Mouse (Mus musculus) neural tube, embryonic 11.5 days (tissue): ENCODE results near the gene Hnrnpr. TPM values are rescaled to one million over a fixed set of nuclear protein-coding genes. Genes with fewer than 3 reads are reported as not detected.

Experiments
- ATAC-seq: fragments of 200-750 bp; cut with Nextera tagmentation; 2 replicates; pipeline ENCODE4 v1.8.0; 2017; ENCODE audit warnings: moderate number of reproducible peaks, mild to moderate bottlenecking, moderate TSS enrichment, moderate library complexity; ENCODE audit not compliant: insufficient read depth, low FRiP score, low TSS enrichment
- DNase-seq: peaks from one replicate; pipeline ENCODE4 v3.0.0-alpha.2; 2015; ENCODE audit warnings: low spot score
- H3K27ac ChIP-seq: fragments of 300-500 bp; sonication (generic); 2 replicates; pipeline ENCODE4 v1.5.1; 2014; ENCODE audit warnings: low read depth, mild to moderate bottlenecking, low read length
- H3K27me3 ChIP-seq: fragments of 300-500 bp; sonication (generic); 2 replicates; pipeline ENCODE4 v1.6.1; 2014; ENCODE audit warnings: mild to moderate bottlenecking, low read length, mixed read lengths; ENCODE audit not compliant: control insufficient read depth, insufficient read depth
- H3K36me3 ChIP-seq: fragments of 300-500 bp; sonication (generic); 2 replicates; pipeline ENCODE4 v1.6.1; 2014; ENCODE audit warnings: mild to moderate bottlenecking, low read length, moderate library complexity, mixed read lengths; ENCODE audit not compliant: control insufficient read depth, insufficient read depth
- H3K4me1 ChIP-seq: fragments of 300-500 bp; sonication (generic); 2 replicates; pipeline ENCODE4 v1.6.1; 2014; ENCODE audit warnings: low read length, mixed read lengths; ENCODE audit not compliant: control insufficient read depth, insufficient read depth
- H3K4me2 ChIP-seq: fragments of 300-500 bp; sonication (generic); 2 replicates; pipeline ENCODE4 v1.6.1; 2014; ENCODE audit warnings: low read depth, mild to moderate bottlenecking, moderate library complexity
- H3K4me3 ChIP-seq: fragments of 300-500 bp; sonication (generic); 2 replicates; pipeline ENCODE4 v1.5.1; 2014; ENCODE audit warnings: low read depth, low read length
- H3K9ac ChIP-seq: fragments of 300-500 bp; sonication (generic); 2 replicates; pipeline ENCODE4 v1.6.1; 2014; ENCODE audit warnings: mild to moderate bottlenecking, low read length
- H3K9me3 ChIP-seq: fragments of 300-500 bp; sonication (generic); 2 replicates; pipeline ENCODE4 v1.6.1; 2016; ENCODE audit warnings: low read length; ENCODE audit not compliant: control insufficient read depth
- WGBS: fragments of 180-500 bp; shearing (Covaris S2); extraction: QIAGEN DNeasy Blood & Tissue Kit; methylation state at CpG from one replicate; pipeline ENCODE4 v1.1.7; 2014; 5-methylcytosine and 5-hydroxymethylcytosine counted together
- polyA plus RNA-seq: library from polyadenylated mRNA; unstranded; fragments of >200 nt; fragmentation: Nextera tagmentation; extraction: Ambion mirVana; gene quantifications from 2 replicates; pipeline ENCODE4 v1.2.1, GENCODE M21; 2014

The Hnrnpr gene
- 183 and 184 TPM in 2 replicates for polyA plus RNA-seq

DNA sequence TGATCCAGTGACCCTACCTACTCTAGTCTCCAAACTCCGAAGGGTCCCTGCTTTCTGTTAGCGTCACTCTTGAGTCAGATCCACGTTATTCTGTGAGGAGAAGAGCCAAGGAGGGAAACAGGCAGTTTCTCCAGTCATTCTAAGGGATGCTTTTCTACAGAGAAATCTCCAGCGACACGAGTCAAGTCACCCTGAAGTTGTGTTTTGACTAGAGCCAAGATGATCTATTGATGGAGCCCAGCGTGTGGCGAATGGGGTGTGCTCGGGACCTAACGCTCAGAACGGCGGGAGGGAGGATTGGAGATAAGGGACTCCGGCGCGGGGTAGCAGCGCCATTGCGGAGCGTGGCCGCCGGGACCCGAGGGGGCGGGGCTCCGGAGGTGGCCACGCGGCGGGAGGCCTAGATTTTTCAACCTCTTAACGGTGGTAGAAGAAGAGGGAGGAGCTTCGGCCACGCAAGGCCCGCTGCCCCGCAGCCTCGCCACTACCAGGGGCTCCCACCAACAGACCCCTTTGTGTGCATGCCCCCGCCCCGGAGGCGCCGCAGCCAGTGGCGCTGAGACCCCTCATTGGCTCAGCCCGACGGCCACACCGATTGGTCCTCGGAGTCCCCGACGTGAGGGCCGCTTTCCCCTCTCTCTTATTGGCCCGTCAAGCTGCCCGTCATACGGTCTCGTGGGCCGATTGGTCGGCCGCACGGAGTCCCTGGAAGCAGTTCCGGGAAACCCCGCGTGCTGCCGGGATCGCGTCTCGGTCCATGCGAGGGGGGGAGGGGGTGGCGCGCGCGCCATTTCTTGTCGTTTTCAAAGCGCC, at the start of gene Hnrnpr:
Gene Hnrnpr, plus strand, starts transcription at position 714 of the 813 bp plus-strand sequence.
- Histone ChIP-seq H3K4me2 (peak within 1 kb of the TSS; percentile 67), H3K4me1 (peaks cover 15% of the 10 kb centered on the region), H3K27me3 (no peaks in the 10 kb centered on the region), H3K9me3 (no peaks in the 10 kb centered on the region), H3K9ac (peak within 1 kb of the TSS; percentile 100), H3K36me3 (no peaks in the 10 kb centered on the region), H3K4me3 (peak within 1 kb of the TSS; percentile 100), H3K27ac (peak within 1 kb of the TSS; percentile 99)
- ATAC-seq (peak; percentile 99), DNase-seq (peak; percentile 99)
- under 1% methylated on average over 65 of the region's 65 CpGs for WGBS

DNA sequence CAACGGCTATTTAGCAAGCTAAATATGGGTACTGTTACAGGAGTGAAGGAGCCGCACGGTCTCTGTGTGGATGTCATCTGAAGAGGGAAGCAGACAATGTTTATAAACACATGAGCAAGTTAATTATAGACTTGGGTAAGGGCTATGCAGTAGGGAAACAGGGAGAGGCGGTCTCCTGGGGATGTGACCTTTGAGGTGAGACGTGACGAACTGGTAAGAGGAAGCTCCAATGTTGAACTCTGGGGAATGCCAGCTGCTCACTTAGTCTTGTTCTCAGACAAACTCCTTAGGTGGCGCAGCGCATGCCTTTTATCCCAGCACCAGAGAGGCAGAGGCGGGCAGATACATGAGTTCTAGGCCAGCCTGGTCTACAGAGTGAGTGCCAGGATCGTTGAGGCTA, 48.8 kb upstream of the Hnrnpr start:
- no peak overlapping the region for H3K4me2 ChIP-seq
- no peaks in the 10 kb centered on the region for H3K4me1 ChIP-seq
- H3K36me3 ChIP-seq: no peaks in the 10 kb centered on the region
- WGBS: 80% methylated on average over 10 of the region's 10 CpGs
- DNase-seq (peak; percentile 8), ATAC-seq (no peak)
- H3K9ac ChIP-seq: no peak overlapping the region
- H3K27me3 ChIP-seq: no peaks in the 10 kb centered on the region
- no peak overlapping the region for H3K27ac ChIP-seq
- no peaks in the 10 kb centered on the region for H3K9me3 ChIP-seq
- no peak overlapping the region for H3K4me3 ChIP-seq

DNA sequence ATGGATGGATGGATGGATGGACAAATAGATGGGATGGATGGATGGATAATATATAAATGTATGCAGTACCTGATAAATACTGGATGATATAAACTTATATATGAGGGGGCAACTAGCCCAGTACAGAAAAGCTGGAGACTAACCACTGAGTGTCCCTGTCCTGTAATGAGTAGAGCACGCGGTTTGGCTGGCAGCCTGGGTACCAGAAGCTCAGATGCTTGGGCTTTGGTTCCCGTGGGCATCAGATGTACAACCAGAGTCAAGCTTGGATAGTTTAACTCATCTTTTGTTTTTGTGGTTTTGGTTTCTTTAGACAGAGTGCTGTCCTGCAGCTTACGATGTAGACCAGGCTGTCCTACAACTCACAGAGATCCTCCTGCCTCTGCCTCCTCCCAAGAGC, 47.2 kb upstream of the Hnrnpr start:
- no peak for ATAC-seq

DNA sequence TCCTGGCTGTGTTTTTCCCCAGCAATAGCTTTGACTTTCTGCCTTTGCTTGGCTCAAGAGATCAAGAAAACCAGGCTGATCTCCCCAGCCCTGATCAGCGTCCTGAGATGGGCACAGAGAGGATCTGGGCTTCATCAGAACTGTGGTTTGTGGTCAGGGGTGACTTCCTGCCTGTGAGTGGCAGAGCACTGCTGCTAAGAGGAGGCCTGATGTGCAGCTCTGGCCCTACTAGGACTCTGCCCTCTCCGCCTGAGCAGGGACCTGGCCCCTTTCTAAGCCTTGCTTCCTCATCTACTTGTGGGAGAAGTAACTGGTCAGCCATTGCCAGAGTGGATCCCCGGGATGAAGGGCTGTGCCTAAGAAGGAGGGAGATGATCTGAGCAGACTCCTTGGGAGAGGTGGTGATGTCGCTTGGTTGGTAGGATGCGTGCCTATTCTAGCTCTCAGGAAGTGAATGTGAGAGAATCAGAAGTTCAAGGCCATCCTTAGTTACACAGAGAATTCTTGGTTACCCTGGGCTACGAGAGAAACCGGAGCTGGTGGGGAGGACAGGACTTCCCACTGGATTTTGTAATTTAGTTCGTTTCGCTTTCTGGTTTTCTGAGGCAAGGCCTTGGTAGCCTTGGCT, 43.9 kb upstream of the Hnrnpr start:
- H3K4me1 ChIP-seq: no peaks in the 10 kb centered on the region
- H3K9ac ChIP-seq: no peak overlapping the region; the same call in 1 of the 2 replicates
- 83% methylated on average over 9 of the region's 9 CpGs for WGBS
- H3K4me2 ChIP-seq: no peak overlapping the region
- H3K36me3 ChIP-seq: no peaks in the 10 kb centered on the region
- ATAC-seq: no peak
- H3K27me3 ChIP-seq: no peaks in the 10 kb centered on the region
- no peak overlapping the region for H3K27ac ChIP-seq
- H3K9me3 ChIP-seq: no peaks in the 10 kb centered on the region
- DNase-seq: no peak
- no peak overlapping the region for H3K4me3 ChIP-seq

More for the DNA sequence above, 47.2 kb upstream of the Hnrnpr start:
- Histone ChIP-seq H3K9me3 (no peaks in the 10 kb centered on the region), H3K4me2 (no peak overlapping the region), H3K4me1 (no peaks in the 10 kb centered on the region), H3K27me3 (no peaks in the 10 kb centered on the region), H3K4me3 (no peak overlapping the region), H3K36me3 (no peaks in the 10 kb centered on the region), H3K27ac (no peak overlapping the region), H3K9ac (no peak overlapping the region)
- no peak for DNase-seq
- 91% methylated on average over 4 of the region's 4 CpGs for WGBS

DNA sequence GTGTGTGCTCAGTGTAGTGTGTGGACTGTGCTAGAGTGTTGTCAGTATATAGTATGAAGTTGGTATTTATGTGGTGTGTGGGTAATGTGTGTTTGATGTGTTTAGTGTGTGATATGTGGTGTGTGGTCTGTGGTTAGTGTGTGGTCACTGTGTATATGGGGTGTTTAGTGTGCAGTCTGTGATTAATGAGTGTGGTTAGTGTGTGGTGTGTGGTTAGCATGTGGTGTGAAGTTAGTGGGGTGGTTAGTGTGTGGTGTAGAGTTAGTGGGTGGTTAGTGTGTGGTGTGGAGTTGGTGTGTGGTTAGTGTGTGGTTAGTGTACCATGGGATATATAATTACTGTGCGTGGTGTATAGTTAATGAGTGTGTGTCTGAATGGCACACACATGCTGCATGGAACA, 41.8 kb upstream of the Hnrnpr start:
- H3K27ac ChIP-seq: no peak overlapping the region
- no peak overlapping the region for H3K4me2 ChIP-seq
- no peaks in the 10 kb centered on the region for H3K4me1 ChIP-seq
- ATAC-seq: no peak
- H3K36me3 ChIP-seq: no peaks in the 10 kb centered on the region
- H3K9ac ChIP-seq: no peak overlapping the region
- H3K27me3 ChIP-seq: no peaks in the 10 kb centered on the region
- no peak for DNase-seq
- 86% methylated on average over 1 of the region's 1 CpGs for WGBS
- H3K9me3 ChIP-seq: peaks cover 2% of the 10 kb centered on the region; the same call in 1 of the 2 replicates
- H3K4me3 ChIP-seq: no peak overlapping the region

DNA sequence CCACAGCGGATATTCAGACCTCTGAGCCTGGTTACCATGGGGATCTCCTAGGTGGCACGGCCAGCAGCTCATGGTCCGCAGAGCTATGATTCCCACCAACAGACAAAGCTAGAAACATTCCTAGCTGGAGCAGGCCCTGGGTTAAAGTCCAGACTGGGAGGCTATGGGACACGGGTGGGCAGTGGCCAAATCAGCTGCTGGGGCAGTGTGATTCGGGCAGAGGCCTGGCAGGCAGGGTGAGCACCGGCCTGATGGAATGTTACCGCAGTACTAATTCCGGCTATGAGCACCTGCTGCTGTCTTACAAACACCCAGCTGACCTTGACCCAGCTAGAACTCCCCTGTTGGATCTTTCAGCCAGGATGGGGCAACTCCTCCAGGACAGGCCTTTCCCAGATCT, 40.1 kb upstream of the Hnrnpr start:
- Histone ChIP-seq H3K36me3 (no peaks in the 10 kb centered on the region), H3K27me3 (no peaks in the 10 kb centered on the region), H3K9me3 (peaks cover 2% of the 10 kb centered on the region; the same call in 1 of the 2 replicates), H3K9ac (no peak overlapping the region), H3K27ac (no peak overlapping the region), H3K4me1 (no peaks in the 10 kb centered on the region), H3K4me2 (no peak overlapping the region), H3K4me3 (no peak overlapping the region)
- no peak for ATAC-seq
- 89% methylated on average over 8 of the region's 8 CpGs for WGBS
- no peak for DNase-seq

- Histone ChIP-seq H3K4me2 (no peak overlapping the region), H3K4me1 (peaks cover 16% of the 10 kb centered on the region), H3K4me3 (no peak overlapping the region), H3K36me3 (no peaks in the 10 kb centered on the region), H3K27ac (no peak overlapping the region), H3K27me3 (no peaks in the 10 kb centered on the region), H3K9me3 (no peaks in the 10 kb centered on the region), H3K9ac (no peak overlapping the region)
- DNase-seq (no peak), ATAC-seq (no peak)
- WGBS: 73% methylated on average over 8 of the region's 8 CpGs
Measured at GRCm38 (mm10) chr4:136281097-136281496, 29.6 kb upstream of the Hnrnpr start.

- no peak overlapping the region for H3K27ac ChIP-seq
- H3K9ac ChIP-seq: no peak overlapping the region
- WGBS: 49% methylated on average over 9 of the region's 9 CpGs
Measured at GRCm38 (mm10) chr4:136281611-136282010, 29.1 kb upstream of the Hnrnpr start.

More at GRCm38 (mm10) chr4:136281611-136282010, 29.1 kb upstream of the Hnrnpr start:
- Histone ChIP-seq H3K4me3 (no peak overlapping the region), H3K27me3 (no peaks in the 10 kb centered on the region), H3K9me3 (no peaks in the 10 kb centered on the region), H3K4me1 (peaks cover 17% of the 10 kb centered on the region), H3K4me2 (no peak overlapping the region), H3K36me3 (no peaks in the 10 kb centered on the region)
- DNase-seq (no peak), ATAC-seq (no peak)
